Mouse (Mus musculus): ENCODE results near the gene Ccdc58.
A peak's percentile ranks its signal among the peaks of the same experiment; 100 is the strongest.
"Not testable (repeated sequence)": the region's sequence is repeated elsewhere in the genome, so short reads cannot be mapped to it uniquely, and the experiment has no call there.

Gene Ccdc58

GRCm38 (mm10) chr16:36071450-36072379, at the start of gene Ccdc58, which contains the start of gene Fam162a:
Gene Ccdc58 (plus strand): TSS chr16:36071685.
Gene Fam162a (minus strand): TSS chr16:36071594.
- peak; percentile 95 for DNase-seq (ENCODE audit: low read depth, low spot score)

GRCm38 (mm10) chr16:36028120-36028519, 43.4 kb upstream of the Ccdc58 start:
- DNase-seq (ENCODE audit: low read depth, low spot score) = not testable (repeated sequence)

DNA sequence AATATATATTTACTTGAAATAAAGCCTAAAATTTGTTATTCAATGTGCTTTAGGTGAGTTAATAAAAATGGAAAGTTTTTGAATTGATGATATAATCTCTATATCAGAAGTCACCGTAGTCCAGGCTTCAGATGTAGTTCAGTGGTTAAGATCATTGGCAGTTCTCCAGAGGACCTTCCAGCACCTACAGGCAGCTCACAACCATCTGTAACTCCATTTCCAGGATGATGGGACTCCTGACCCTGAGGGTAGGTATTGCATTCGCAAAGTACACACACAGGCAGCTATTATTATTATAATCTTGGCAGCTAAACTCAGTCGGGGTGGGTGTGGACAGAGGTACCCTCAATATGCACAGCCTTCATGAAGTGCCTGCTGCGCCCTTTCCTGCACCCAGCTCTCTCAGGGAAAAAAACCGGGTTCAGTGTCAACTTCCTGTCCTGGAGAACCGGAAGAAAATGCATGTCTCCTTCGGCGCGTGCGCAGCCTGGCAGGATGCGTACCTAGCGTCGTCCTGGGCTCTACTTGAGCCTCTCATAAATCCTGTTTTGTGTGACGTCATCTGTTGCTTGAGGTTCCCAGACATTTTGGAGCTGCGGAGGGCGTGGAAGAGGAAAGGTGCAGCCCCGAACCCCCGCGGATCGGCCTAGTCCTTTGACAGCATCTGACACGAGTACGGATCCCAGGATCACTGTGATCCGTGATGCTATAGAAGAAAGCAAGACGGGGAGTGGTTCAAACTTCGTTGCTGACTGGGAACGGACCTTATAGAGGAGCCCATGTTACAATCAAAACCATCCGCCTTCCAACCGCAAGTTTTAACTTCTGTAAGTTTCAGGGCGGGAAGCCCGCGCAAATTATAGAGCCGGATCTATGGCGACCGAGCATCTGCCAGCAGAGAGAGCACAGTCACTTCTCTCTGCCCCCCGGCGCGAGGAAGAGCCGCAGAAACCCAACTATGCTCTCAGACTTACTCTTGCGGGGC, 30.6 kb upstream of the Ccdc58 start, which contains the start of gene Wdr5b:
Gene Wdr5b (plus strand): TSS at position 551 of the 985 bp plus-strand sequence.
- peak; percentile 98 for DNase-seq (ENCODE audit: low read depth, low spot score)

- no peak for DNase-seq (ENCODE audit: low read depth, low spot score)
Observed at GRCm38 (mm10) chr16:36041625-36042020, 29.9 kb upstream of the Ccdc58 start.

- DNase-seq (ENCODE audit: low read depth, low spot score) = no peak
Observed at GRCm38 (mm10) chr16:36043073-36043472, 28.4 kb upstream of the Ccdc58 start.

GRCm38 (mm10) chr16:36043964-36044363, 27.5 kb upstream of the Ccdc58 start:
- no peak for DNase-seq (ENCODE audit: low read depth, low spot score)

GRCm38 (mm10) chr16:36047538-36047937, 23.9 kb upstream of the Ccdc58 start:
- no peak for DNase-seq (ENCODE audit: low read depth, low spot score)

DNA sequence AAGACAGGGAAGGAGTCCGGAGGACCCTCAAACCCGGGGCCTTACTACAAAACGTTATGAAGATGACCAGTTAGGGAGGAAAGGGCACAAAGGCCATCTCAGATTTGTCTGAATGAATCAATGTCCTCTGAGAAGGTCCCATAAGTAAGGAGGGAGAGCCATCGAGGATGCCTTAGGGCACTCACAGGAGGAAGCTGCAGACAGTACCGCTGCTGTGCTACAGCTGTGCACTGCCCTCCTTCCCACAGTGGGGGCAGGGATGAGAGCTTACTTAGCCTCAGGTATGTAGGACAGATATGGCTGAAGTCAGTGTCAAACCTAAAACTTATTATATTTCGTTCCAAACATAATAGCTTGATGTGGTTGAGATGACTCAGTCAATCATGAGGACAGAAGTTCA, 20.0 kb upstream of the Ccdc58 start:
- DNase-seq (ENCODE audit: low read depth, low spot score) = no peak

DNA sequence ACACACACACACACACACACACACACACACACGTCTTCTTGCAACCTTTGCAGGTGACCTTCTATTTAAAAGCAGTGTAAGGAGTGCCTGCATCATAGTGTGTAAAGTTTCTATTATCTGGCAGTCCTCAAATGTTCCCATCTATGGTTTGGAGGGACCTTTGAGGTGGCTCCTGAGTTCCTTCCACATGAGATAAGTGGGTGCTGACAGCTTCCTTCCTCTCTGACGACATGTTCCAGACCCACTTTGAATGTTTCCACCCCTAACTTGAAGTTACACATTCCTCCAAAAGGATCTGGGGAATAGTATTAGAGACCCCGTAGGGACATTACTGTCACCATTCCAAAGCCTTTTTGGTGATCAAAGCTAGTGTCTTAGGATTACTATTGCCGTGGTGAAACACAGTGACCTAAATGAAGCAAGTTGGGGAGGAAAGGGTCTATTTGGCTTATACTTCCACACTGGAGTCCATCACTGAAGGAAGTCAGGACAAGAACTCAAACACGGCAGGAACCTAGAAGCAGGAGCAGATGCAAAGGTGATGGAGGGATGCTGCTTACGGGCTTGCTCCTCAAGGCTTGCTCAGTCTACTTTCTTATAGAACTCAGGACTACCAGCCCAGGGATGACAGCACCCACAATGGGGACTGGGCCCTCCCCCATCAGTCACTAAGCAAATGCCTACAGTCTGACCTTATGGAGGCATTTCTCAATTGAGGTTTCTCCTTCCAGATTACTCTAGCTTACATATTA, 17.8 kb upstream of the Ccdc58 start:
- DNase-seq (ENCODE audit: low read depth, low spot score) = no peak

GRCm38 (mm10) chr16:36054920-36055319, 16.6 kb upstream of the Ccdc58 start:
- no peak for DNase-seq (ENCODE audit: low read depth, low spot score)

DNA sequence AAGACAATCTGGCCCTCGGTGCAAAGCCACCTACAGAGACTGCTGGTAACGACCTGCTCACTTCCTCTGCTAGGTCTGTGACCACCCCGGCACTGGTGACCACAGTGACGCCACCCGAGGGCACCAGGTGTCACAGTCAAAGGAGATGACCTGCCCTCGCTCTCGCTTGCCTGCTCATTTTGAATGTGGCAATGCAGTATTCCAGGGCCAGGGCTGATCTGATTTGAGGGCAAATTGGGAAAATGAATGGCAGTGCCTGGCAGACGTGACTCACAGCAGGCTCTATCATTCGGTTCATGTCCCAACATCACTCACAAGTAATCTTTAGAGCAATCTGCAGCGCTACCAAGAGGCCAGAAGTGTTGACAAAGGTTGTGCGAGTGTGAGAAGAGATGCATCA, 15.1 kb upstream of the Ccdc58 start:
- DNase-seq (ENCODE audit: low read depth, low spot score) = no peak

- no peak for DNase-seq (ENCODE audit: low read depth, low spot score)
Observed at GRCm38 (mm10) chr16:36057933-36058475, 13.5 kb upstream of the Ccdc58 start.

DNA sequence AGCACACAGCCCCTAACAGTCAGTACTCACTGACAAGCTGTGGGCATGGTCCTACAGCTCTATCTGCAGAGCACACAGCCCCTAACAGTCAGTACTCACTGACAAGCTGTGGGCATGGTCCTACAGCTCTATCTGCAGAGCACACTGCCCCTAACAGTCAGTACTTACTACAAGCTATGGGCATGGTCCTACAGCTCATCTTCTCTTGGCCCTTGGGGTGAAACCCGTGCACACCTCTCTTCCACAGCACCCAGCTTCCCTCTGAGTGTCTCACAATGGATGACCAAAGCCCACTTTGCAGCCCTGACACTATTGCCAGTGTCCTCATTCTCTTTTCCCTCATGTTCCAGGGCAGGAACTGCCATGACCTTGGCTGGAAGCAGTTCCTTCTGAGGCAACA, 9.0 kb upstream of the Ccdc58 start:
- DNase-seq (ENCODE audit: low read depth, low spot score) = not testable (repeated sequence)

DNA sequence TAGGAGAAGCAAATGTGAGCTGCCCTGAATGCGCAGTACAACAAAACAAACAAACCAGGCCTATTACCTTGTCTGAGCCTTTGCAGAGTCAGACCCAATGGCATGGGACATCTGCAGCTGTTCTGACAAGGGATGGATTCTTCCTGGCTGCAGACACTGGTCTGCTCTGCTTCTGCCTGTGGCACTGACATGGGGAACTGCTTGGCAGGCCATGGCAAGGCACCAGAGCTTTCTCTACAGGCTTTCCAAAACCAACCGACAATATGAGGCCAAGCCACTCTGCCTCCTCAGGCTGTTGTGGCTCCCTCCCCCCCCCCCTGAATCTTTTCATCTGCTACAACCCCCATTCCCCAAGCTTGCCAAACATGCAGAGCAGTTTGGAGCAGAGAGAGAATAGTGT, 8.2 kb upstream of the Ccdc58 start:
- DNase-seq (ENCODE audit: low read depth, low spot score) = no peak

DNA sequence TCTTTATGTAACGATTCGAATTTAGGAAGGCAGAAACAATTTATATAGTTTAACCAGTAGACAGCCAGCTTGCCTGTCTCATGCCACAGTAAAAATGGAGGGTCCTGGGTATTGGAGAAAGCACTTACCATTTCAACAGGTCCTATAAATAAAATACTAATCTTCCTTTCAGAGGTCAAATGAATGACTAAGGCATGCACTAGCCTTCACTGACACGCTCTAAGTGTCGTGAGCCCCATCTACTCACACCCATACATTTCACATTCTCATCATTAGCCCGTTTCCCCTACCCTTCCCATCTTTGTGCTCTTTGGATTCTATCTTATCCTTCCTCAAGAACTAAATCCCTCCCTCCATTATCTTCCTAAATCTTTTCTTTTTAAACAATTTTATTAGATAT, 6.6 kb upstream of the Ccdc58 start:
- DNase-seq (ENCODE audit: low read depth, low spot score) = no peak

- DNase-seq (ENCODE audit: low read depth, low spot score) = no peak
Observed at GRCm38 (mm10) chr16:36067694-36068093, 3.8 kb upstream of the Ccdc58 start.

DNA sequence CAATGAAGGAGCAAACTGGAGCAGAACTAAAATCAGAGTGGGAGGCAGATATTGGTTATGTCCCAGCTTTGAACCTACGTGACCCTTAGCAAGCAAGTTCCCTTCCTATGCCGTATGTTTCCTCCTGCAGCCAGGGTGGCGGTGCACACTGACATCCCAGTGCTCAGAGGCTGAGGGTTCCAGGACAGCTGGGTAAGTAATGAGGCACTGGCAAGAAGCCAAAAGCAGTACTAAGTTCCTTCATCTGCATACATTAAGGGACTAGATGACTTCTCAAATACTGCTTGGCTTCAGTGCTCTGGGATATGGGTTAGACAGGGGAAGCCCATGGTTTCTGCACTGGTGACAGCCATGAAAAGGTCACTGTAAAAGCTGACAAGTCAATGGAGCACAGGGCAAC, 3.1 kb upstream of the Ccdc58 start:
- no peak for DNase-seq (ENCODE audit: low read depth, low spot score)

GRCm38 (mm10) chr16:36069819-36070575, 1.5 kb upstream of the Ccdc58 start:
- DNase-seq (ENCODE audit: low read depth, low spot score) = peak; percentile 46

DNA sequence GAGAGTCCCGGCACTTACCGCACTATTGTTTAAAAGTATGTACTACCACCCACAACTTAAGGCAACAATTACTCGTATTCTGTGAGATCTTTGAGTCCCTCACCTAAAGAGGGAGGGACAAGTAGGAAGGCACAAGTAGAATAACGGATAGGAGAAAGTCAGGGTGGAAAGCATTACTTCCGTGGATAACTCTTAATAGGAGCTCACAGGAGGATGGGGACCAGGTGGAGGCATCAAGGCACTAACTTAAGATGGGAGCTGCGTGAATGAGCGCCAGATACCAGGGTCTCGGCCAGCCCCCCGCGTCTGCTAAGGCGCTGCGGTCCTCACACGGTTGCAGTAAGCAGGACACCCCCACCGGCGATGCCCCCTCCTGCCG, 425 bp upstream of the Ccdc58 start:
- DNase-seq (ENCODE audit: low read depth, low spot score) = no peak

GRCm38 (mm10) chr16:36072410-36073011, 1.0 kb downstream of the Ccdc58 start:
- no peak for DNase-seq (ENCODE audit: low read depth, low spot score)

Measured in CD4-positive helper T cell, adult 2 months (primary cell).